Mouse (Mus musculus): ENCODE measurements around the gene Dgkz.

Gene Dgkz

DNA sequence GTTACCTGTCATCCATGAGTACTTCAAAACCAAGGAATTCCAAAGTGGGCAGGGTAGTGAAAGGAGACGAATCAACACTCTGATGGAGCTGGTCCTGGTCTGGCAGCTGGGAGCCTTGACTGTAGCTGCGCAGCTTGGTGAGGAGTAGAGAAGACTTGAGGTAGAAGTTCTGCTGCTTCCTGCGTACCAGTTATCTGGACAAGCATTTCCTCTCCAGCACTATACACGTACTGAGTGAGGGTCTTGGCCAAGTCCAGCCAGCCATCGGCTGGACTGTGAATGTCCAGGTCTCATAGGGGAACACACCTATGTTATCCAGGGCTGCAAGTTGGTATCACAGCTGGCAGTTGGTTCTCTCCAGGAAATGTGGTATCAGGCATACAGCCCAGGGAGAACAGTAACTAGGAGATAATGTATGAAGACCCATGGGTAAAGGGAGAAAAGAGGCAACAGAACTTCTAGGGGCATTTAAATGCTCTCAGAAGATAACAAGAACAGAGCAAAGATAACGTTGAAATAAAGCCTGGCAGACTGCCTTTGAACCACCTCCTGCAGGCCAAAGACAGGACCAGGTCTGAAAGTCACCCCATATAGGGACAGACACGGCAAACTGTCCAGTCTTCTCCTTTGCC, 59.2 kb downstream of the Dgkz start:
- DNase-seq, result no peak

DNA sequence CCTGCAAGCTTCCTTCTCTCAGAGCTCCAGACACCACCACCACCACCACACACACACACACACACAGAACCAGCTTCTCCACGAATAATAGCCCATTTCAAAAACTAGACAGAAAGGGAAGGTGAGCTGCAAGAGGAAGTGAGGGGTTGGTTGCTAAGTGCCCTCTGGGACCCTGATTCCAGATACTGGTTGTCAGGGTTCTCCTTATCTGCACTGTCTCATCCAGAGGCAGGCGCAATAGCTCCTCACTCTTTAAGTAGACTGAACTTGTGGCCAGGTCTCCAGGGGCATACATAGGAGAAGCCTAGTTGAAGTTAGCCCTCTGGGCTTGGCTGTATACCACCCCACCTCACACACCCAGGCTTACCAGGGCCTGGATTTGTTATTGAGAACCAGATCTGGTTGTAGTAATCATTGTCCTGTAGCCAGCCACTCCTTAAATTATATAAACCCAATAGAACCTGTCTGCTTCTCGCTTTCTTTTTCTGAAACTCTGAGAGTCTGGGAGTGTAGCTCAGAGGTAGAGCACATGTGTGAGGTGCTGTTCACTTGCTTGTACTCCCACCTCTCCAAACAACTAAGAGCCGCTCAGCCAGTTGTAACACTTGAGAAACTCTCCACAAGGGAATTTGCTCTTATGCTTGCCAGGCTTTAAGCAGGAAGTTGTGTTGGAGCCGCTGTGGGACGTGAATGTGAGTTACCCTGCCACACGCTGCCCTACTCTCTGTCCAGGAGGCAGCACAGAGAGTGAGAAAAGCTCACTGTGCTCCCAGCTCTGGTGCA, 62.1 kb downstream of the Dgkz start:
- no peak for DNase-seq

DNA sequence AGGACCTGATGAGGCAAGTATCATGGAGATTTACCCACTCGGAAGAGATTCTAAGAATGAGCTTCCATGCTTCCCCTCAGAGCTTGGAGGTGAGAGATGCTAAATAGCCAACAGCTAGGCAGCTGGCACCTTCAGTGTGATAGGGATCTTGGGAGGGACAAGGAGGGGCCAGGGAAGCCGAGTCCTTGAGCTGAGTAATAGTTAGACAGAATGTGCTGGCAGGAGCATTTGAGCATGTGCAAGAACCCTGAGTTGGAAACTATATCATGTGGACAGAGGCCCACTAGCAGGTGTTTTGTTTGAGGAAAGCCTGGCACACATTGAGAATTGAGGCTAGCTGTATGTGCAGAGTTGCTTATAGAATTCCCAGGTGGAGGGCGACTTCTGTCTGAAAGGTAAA, 63.0 kb downstream of the Dgkz start:
- DNase-seq, result no peak

DNA sequence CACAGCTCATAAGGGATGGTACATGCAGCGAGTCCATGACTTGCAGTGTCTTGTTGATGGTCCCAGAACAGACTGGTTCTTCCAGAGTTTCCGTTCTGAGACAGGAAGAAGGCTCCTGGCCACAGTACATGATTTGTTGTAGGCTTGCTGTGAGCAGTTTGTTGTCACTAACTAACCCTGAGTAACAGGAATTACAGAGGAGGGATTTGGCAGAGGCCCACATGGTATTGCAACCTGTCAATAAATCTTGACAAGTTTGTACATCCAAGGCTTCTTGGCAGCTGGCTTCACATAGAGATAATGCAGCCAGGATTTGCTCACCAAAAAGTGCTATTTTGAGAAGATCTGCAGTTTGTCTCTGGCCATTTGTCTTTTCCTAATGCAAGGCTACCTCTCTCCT, 69.5 kb downstream of the Dgkz start:
- no peak for DNase-seq

DNA sequence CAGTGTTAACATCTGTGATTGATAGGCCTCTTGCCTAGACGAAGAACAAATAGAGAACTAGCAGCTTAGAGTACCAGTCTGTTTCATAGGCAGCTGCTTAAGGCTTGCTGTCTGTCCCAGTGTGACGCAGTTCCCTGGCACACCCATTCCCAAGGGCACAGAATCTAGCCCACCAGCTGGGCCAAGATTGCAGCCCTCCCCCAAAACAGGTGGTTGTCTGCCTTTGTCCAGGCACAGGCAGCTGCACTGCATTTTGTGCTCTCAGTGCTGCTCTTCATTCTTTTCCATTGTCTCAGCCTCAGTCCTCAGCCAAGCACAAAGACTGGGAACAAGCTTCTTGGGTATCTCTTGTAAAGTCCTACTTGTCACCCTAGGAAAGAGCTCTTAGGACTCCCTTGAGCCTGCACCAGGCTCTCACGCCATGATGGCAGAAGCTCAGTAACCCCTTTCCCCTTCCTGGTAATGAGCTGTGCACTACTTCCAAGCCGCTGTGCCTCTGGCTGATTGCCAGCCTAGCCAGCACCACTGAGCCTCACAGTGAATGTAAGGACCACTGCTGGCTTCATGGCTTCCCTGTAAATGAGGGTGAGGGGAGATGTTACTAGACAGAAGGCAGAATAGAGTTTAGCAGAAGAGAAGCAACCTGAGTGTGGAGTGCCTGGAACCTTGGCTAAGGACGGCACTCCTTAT, 70.9 kb downstream of the Dgkz start:
- no peak for DNase-seq

DNA sequence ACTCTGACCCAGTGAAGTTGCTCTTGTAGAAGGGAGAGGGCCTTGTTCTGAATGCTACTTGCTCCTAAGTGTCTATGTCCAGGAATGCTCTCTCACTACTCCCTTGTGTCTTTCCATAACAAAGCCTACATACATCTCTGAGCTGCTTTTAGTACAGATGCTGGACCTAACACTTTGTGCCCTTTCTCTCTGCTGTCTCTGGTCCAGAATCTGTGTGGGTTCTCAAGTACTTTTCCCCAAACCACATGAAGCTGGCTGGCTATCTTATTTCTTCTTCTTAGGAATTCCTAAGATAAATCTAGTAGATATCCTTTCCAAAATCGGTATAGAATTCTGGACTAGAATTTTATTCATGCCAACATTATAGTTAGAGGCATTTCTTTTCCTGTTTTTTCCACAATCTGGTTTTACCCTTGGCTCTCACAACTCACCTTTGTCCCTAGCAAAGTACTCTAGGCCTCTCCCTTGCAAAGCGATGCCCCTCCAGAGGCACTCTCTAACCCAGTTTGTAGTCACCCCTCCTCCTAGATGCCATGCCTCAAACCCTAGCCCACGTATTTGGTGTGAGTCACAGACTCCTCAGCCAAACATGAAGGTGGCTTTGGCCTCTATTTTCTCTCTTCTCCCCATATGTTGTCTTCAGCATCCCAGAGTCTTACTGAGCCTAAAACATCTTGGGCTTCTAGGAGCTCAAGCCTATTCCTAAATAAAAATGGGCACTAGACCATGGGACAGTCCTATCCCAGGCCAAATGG, 72.3 kb downstream of the Dgkz start:
- DNase-seq, result no peak

DNA sequence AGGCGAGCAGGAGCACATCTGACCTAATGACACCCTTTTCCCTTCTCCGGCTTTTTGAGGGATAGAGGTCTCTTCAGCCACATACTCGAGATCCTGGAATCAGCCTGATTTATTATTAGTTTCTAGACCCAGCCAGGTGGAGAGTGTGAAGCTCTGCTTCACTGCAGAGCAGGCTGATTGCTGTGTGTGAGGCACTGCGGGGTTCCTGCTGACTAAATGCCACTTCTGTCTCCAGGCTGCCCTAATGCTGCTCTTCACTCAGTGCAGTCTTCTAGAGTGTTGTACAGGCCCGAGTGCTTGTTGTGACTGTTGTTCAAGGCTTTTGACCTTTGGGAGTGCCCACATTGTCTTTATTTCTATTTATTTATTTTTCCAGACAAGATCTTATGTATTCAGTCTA, 73.3 kb downstream of the Dgkz start:
- no peak for DNase-seq

DNA sequence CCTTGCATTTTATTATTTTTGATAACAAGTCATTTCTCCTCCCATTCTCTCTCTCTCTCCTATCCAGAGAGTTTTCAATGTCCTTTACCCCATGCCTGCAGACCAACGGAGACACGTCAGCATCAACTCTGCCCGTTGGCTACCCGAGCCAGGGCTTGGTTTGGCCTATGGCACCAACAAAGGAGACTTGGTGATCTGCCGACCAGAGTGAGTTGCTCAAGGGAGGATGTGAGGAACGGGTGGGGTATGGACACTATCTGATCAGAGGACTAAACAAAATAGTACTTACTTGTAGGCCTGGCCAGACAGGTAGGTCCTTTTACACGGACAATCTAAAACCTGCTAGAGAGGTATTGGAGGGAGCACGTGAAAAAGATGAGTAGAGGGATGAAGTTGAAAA, 75.2 kb downstream of the Dgkz start:
- no peak for DNase-seq

DNA sequence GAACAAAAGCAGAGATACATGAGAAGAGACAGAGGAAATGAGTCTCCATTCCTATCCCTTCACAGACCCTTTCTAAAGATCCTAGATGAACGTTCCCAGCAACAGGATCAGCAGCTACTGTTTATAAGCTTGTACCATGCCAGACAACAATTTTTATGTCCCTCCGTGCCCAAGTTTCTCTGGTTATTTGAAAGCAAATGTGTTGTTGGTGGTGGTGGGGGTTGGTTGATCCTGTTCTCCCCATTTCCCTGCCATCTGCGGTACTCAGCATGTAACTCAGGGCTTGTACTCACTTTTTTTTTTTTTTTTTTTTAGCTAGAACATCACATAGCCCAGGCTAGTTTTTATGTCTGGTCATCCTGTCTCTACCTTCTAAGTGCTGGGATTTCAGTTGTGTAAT, 76.5 kb downstream of the Dgkz start:
- no peak for DNase-seq

DNA sequence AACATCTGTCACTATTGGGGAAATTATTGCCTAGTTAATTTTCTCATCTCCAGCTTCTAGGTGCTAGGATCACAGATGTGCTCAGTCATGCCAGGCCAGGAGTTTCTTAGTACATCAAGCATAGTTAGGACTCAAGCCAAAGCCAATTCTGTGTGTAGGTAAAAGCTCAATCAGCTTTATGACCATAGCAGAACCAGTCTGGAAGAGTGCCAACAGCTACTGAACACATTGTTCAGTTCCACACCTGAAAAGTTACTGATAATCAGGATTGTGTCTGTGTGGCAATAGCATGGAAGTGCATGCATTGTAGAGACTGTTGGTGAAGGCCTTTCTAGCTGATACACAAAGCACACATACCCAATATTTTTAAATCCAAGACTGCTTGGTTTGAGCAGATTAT, 77.7 kb downstream of the Dgkz start:
- DNase-seq, result no peak

DNA sequence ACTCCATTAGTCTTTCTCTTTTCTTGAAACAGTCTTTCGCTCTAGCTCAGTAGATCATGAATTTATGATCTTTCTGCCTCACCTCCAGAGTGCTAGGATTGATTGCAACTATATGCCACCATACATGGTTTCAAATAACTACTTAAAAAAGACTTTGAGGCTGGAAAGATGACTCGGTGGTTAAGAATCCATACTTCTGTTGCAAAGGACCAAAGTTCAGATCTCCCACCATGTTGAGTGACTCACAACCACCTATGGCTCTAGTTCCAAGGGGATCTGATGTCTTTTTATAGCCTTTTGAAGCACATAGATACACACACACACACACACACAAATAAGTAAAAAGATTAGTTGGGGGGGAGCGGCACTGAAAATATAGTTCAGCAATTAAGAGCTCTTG, 80.3 kb downstream of the Dgkz start:
- no peak for DNase-seq

DNA sequence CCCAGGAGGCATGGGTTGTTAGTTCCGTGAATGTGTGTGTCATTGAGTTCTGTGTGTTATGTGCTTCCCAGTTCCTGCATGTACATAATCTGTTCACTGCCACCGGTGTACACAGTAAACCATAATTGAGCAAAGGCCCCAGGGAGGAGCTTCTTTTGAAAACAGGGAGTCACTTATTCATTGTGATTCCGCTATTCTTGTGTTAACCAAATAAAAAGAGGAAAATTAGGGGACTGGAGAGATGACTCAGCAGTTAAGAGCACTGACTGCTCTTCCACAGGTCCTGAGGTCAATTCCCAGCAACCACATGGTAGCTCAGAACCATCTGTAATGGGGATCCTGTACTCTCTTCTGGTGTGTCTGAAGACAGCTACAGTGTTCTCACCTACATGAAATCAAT, 80.9 kb downstream of the Dgkz start:
- DNase-seq, result no peak

DNA sequence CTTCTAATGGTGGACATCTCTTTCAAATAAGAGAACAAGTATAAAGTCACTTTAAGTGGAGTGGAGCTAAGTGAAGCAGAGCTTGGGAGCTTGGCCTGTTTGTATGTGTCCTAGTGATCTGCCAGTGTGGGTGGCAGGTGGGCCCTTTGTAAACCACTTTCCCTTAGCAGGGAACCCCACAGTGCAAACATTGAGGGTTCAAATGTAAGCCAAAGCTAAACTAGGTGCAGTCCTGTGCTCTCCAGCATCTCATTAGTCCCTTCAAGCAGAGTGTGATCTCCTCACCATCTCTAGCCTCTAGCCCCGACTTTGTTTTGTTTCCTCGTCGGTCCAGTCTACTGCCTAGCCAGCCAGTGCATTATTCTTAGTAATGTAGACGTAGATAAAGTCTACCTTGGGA, 91.0 kb downstream of the Dgkz start:
- no peak for DNase-seq

DNA sequence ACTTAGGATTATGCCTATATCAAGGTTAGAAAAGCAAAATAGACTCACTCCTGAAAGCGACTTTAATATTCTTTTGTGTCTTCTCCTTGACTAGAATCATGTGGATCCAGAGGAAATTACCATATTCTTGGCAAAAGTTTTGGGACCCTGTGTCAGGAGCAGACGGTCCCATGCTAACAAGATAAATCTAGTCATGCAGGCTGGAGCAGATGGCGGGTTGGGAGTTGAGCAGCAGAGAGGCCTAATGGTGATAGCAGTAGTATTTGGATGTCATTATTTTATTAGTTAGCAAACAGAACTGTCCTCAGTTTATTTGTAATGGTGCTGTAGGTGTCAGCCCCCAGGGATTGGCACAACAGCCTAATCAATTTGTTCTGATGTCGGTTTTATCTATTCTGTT, 91.7 kb downstream of the Dgkz start:
- no peak for DNase-seq
